Mouse (Mus musculus) erythroblast, embryonic 14.5 days (primary cell): Measurements from ENCODE around the gene Rab40c. TPM values are rescaled to one million over a fixed set of nuclear protein-coding genes. Genes with fewer than 3 reads are reported as not detected.

ENCODE experiments used
- H3K27me3 ChIP-seq: 2 replicates; pipeline ENCODE4 v1.6.1; 2012; ENCODE audit warnings: inconsistent platforms; ENCODE audit not compliant: control insufficient read depth
- H3K36me3 ChIP-seq: 2 replicates; pipeline ENCODE4 v1.6.1; 2012; ENCODE audit warnings: mild to moderate bottlenecking, inconsistent platforms; ENCODE audit not compliant: control insufficient read depth
- H3K4me1 ChIP-seq: 2 replicates; pipeline ENCODE4 v1.6.1; 2012; ENCODE audit warnings: inconsistent platforms; ENCODE audit not compliant: control insufficient read depth
- H3K4me3 ChIP-seq: replicated peaks from 2 replicates; pipeline ENCODE3; 2012; ENCODE audit warnings: moderate library complexity, mild to moderate bottlenecking, inconsistent platforms
- H3K9me3 ChIP-seq: 2 replicates; pipeline ENCODE4 v1.6.1; 2012; ENCODE audit warnings: low read length, inconsistent platforms, mixed read lengths; ENCODE audit not compliant: control insufficient read depth
- GATA1 ChIP-seq: IDR thresholded peaks from 2 replicates; pipeline ENCODE4 v1.6.1; 2012; ENCODE audit warnings: low read length, inconsistent platforms, mixed read lengths
- TAL1 ChIP-seq: IDR thresholded peaks from 3 replicates; pipeline ENCODE4 v1.6.1; 2012; ENCODE audit warnings: low read length, inconsistent platforms, mixed read lengths
- polyA plus RNA-seq: library from polyadenylated mRNA; stranded (reverse); fragments of >175 nt; gene quantifications from 2 replicates; pipeline ENCODE4 v1.2.3, GENCODE M21; 2012

Rab40c gene
- polyA plus RNA-seq, 1 experiment: 0.68 TPM

- no peak for TF ChIP-seq GATA1
- no peak for TF ChIP-seq TAL1
- Histone ChIP-seq H3K36me3 (peaks cover 26% of the 10 kb centered on the region), H3K4me3 (peak overlapping the region; percentile 67), H3K9me3 (no peaks in the 10 kb centered on the region), H3K27me3 (no peaks in the 10 kb centered on the region), H3K4me1 (peaks cover 49% of the 10 kb centered on the region)
Measured at GRCm38 (mm10) chr17:25867509-25867835, 52.1 kb downstream of the Rab40c start.

- Histone ChIP-seq H3K4me1 (peaks cover 60% of the 10 kb centered on the region), H3K4me3 (no peak overlapping the region), H3K9me3 (no peaks in the 10 kb centered on the region), H3K27me3 (no peaks in the 10 kb centered on the region), H3K36me3 (peaks cover 26% of the 10 kb centered on the region)
- no peak for TF ChIP-seq GATA1
- TF ChIP-seq TAL1: no peak
Measured at GRCm38 (mm10) chr17:25866172-25866571, 53.4 kb downstream of the Rab40c start.

- H3K36me3 ChIP-seq: peaks cover 28% of the 10 kb centered on the region
- no peak overlapping the region for H3K4me3 ChIP-seq
- TF ChIP-seq GATA1: no peak
- no peak for TF ChIP-seq TAL1
- H3K4me1 ChIP-seq: peaks cover 68% of the 10 kb centered on the region
- no peaks in the 10 kb centered on the region for H3K9me3 ChIP-seq
- H3K27me3 ChIP-seq: no peaks in the 10 kb centered on the region
Measured at GRCm38 (mm10) chr17:25865288-25865687, 54.2 kb downstream of the Rab40c start.

- Histone ChIP-seq H3K9me3 (no peaks in the 10 kb centered on the region), H3K36me3 (peaks cover 38% of the 10 kb centered on the region), H3K4me3 (no peak overlapping the region), H3K27me3 (no peaks in the 10 kb centered on the region), H3K4me1 (peaks cover 75% of the 10 kb centered on the region)
- TF ChIP-seq TAL1 (no peak), GATA1 (no peak)
Measured at GRCm38 (mm10) chr17:25864311-25864710, 55.2 kb downstream of the Rab40c start.

GRCm38 (mm10) chr17:25863681-25864080 is 55.8 kb downstream of the Rab40c start:
- H3K4me1 ChIP-seq: peaks cover 76% of the 10 kb centered on the region
- no peaks in the 10 kb centered on the region for H3K9me3 ChIP-seq
- H3K36me3 ChIP-seq: peaks cover 44% of the 10 kb centered on the region
- no peak overlapping the region for H3K4me3 ChIP-seq
- TF ChIP-seq TAL1 (no peak), GATA1 (no peak)
- H3K27me3 ChIP-seq: no peaks in the 10 kb centered on the region

- TF ChIP-seq TAL1: no peak
- no peak for TF ChIP-seq GATA1
- peak overlapping the region; percentile 72 for H3K4me3 ChIP-seq
- H3K36me3 ChIP-seq: peaks cover 56% of the 10 kb centered on the region
Measured at GRCm38 (mm10) chr17:25861704-25862612, 57.6 kb downstream of the Rab40c start.

GRCm38 (mm10) chr17:25860832-25861703 is 58.5 kb downstream of the Rab40c start, which contains the start of gene Wdr90:
Wdr90 (minus strand) TSS chr17:25861501.
- no peaks in the 10 kb centered on the region for H3K27me3 ChIP-seq
- TF ChIP-seq GATA1 (no peak), TAL1 (no peak)
- H3K36me3 ChIP-seq: peaks cover 56% of the 10 kb centered on the region
- peaks cover 59% of the 10 kb centered on the region for H3K4me1 ChIP-seq
- no peaks in the 10 kb centered on the region for H3K9me3 ChIP-seq
- peak within 1 kb of the TSS; percentile 72 for H3K4me3 ChIP-seq

More at GRCm38 (mm10) chr17:25861704-25862612, 57.6 kb downstream of the Rab40c start:
- Histone ChIP-seq H3K27me3 (no peaks in the 10 kb centered on the region), H3K9me3 (no peaks in the 10 kb centered on the region), H3K4me1 (peaks cover 66% of the 10 kb centered on the region)

- Histone ChIP-seq H3K4me1 (peaks cover 58% of the 10 kb centered on the region), H3K4me3 (peak overlapping the region; percentile 72), H3K9me3 (no peaks in the 10 kb centered on the region), H3K36me3 (peaks cover 61% of the 10 kb centered on the region), H3K27me3 (no peaks in the 10 kb centered on the region)
- no peak for TF ChIP-seq TAL1
- no peak for TF ChIP-seq GATA1
Measured at GRCm38 (mm10) chr17:25860229-25860628, 59.3 kb downstream of the Rab40c start.
